Mouse (Mus musculus) CD4-positive, CD25-positive, alpha-beta regulatory T cell, adult 4 months (primary cell): ENCODE results near the gene Gm30302. TPM values are rescaled to one million over a fixed set of nuclear protein-coding genes. Genes with fewer than 3 reads are reported as not detected.
"Not testable (repeated sequence)": the region's sequence is repeated elsewhere in the genome, so short reads cannot be mapped to it uniquely, and the experiment has no call there.

Experiments
- ATAC-seq: one replicate; pipeline ENCODE4 v1.8.0; 2017
- polyA plus RNA-seq, 2 experiments: library from polyadenylated mRNA; unstranded; fragments of 100-300 nt; shearing (Covaris generic); gene quantifications; one replicate each; pipeline ENCODE4 v1.2.1; 2017

Gene Gm30302
- polyA plus RNA-seq, result not detected

DNA sequence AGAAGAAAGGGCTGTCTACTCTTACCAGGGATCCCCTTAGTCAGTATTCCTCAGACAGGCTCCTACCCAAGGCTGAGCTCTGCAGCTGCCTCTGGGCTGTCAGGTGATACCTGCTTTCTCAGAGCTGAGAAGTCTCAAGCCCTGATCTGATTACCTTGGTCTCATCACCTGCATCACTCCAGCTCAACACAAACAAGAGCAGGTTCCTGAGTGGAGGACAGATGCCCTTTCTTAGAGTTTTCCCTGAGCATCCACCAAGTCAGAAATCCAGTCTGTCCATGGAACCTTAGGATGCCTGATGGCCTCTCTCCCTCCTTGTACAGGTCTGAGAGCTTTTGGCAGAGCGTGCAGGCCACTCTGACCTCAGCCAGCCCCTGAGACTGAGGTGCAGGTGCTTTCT, at the start of gene Gm30302:
Gene Gm30302 (minus strand): TSS at position 101 of the 400 bp plus-strand sequence.
- ATAC-seq, result no peak

DNA sequence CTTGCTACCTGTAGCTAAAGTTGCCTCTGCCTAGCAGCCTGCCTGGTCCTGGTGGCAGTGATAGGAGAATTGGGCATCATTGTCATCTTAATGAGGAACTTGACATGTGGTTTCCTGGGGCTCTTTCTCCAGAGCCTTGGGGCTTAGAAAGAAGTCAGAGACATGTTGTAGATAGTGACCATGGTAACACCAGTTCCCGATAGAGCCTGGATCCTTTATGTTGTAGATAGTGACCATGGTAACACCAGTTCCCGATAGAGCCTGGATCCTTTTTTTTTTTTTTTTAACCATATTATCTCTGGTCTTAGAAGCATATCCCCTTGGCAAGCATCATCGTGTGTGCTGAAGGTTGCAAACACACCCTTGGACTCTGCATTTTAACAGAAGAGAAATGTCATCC, 48.0 kb upstream of the Gm30302 start:
- ATAC-seq, result no peak

DNA sequence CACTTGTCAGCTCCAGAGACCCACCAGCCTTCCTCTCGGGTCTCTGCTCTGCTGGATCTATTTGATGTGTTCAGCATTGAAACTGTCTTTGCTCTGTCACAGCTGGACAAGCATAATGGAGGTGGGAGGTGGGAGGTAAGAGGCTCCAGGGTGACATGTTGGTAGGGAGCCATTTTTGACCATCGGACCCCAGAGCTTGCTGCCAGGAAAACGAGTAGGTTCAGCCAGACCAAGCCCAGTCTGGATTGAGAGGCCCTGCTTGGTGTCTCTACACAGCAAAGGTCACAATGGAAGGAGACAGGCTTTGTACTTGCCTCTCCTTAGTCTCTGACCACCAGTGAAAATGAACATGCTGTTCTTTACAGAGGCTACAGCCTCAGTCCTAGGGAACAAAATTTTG, 47.3 kb upstream of the Gm30302 start:
- ATAC-seq, result no peak

DNA sequence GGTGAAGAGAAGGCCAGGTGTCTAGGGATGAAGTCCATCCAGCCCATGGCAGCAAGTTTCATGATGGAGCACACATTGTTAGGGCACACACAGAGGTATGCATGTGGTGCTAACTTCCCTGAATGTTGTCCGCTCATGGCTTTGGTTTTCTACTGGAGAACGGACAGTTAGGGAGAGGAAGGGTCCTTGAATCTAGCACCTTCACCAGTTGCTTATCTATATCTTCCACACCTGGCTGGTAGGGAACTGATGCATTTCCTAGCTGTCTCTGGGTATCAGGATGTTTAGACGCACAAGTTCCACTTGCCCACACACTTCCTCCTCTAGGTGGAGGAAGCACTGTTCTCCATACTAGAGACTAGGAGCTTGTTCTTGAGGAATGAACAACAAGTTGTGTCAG, 46.9 kb upstream of the Gm30302 start:
- no peak for ATAC-seq

DNA sequence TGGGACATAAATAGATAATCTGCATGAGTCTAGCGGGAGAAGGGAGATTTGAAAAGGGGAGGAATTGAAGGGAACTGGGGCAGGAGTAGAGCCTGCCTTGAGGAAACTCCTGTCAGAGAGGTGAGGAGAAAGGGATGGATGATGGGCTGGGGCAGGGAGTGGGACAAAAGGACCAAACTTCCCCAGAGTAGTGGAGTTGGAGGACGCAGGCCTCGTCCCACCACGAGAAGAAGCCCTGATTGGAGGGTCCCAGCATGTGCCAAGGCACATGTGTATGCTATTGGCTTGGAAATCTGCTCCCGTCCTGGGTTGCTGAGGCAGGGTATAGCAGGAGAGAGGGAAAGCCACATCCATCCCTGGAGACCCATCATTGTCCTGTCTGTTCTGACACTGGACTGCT, 45.3 kb upstream of the Gm30302 start:
- no peak for ATAC-seq

DNA sequence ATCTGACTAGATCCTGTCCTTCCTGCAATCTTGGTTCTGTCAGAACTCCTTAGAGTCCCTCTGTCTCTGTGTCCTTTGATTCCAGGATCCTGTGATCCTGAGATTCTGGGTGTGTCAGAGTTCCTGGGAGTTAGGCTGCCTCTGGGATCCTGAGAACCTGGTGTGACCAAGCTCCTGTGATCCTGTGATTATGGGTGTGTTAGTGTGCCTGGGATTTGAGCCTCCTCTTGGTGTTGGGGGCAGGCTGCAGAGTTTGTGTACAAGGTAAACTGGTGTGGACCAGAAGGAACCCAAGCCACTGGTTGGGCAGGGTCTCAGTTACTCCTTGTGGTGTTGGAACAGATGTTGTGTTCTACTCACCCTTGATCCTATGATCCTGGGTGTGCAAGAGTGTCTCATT, 42.4 kb upstream of the Gm30302 start:
- no peak for ATAC-seq

DNA sequence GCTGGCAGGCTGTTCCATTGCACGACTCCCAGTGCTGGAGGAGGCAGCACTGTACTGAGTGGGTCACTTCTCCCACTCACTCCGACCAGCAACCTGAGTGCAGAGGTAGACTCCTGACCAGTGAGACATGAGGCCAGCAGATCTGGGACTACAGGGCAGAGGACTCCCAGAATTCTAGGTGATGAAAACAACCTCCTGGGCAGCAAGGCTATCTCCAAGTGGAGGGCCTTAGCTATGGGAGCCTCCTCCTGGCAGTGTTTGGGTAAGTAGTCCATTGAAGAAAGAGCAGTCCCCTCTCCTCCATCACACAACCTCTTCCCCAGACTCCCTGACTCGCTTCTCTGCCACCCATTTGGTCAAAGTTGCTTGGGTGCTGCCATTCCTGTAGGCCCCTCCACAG, 31.6 kb upstream of the Gm30302 start:
- ATAC-seq, result no peak

DNA sequence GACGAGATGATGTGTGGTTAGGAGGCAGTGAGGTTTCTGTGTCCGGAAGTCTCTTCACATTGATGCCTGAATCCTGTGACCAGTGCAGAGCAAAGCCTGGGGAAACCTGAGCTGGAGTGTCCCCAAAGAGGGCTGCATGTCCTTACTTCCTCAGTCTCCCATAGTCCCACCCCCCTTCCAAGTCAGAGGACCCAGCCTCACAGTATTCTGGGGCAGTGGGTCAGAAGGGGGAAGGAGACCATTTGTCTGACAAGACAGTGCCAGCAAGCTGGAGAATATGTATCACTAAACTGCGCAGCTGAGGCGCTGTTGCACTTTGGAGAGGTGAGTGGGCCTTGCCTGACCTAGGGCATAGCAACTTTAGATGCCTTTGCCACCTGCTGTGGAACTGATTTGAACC, 26.5 kb upstream of the Gm30302 start:
- ATAC-seq, result no peak

DNA sequence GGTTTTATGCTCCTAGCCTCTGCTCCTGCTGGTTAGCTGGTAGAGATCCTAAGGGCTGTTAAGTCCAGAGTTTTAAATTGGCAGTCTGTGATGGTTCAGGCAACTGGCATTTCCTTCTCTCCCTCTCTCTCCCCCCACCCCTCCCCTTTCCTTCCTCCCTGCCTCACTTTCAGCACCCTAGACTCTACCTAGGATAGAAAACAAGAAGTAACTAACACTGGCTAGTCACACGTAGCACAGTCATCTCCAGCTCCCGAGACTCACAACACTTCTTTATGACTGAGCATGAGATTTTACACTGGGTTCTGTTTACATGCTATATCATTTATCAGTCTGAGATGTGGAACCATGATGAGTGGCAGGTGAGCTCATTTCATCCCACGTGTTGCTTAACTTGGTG, 16.2 kb upstream of the Gm30302 start:
- ATAC-seq, result no peak

DNA sequence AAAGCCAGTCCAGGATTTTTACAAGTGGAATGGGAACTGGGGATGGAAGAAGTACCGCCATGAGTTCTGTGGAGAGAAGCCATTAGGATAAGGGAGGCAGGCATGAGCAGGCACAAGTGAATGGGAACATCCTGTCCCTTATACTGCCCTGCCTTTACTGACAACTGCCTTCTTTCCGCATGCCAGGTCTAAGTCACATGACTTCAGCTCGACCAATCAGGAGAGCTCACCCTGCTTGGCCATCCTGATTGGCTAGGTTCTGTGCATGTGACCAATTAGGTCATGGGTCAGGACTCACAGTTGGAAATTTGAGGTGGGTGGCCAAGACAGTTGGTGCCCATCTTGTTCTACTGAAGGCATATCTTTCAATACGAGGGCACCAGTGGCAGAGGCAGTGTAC, 15.6 kb upstream of the Gm30302 start:
- ATAC-seq, result no peak

DNA sequence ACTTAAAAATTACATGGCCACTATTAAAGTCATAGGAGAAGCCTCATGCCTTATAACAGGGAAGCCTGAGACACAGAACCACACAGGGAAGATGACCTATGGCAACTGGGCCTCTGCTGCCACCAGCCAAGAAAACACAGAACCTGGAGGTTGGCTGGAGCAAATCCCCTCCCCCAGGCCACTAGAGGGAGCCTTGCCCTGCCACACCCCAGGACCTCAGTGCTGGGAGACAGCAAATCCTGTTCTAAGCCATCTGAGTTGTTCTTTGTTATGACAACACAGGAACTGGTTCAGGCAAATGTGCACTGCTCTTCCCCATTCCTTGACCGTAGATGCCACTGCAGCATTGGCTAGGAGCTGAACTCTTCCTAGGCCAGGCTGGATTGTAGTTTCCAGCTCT, 8.3 kb upstream of the Gm30302 start:
- no peak for ATAC-seq

DNA sequence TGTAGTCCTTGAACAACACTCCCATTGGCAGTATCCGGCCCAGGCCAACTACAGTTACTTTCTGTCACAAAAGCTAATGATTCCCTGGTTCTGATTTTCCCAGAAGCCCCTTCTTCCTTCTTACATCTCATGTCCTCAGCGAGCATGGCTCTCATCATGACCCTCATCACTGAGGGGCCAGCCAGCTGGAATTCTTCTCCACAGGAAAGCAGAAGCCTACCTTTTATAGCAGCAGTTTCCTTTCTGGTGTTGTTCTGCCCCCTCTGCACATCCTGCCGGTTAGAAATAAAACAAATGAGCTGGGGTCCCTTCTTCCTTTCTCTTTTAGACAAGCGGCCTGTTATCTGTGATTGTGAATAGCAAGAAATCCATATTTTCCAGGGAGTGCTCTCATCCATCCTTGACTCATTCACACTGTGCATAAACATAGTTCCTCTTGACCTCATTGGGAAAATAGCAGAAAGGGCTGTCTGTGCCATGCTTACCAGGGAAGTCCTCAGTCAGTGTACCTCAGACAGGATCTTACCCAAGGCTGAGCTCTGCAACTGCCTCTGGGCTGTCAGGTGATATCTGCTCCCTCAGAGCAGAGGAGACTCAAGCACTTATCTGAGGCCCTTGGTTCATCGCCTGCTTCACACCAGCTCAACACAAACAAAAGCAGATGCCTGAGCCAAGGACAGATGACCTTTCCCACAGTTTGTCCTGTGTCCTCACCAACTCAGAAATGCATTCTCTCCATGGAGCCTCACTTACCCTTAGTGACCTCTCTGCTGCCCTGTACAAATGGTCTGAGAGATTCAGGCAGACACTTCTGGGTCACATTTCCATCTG, 10.0 kb downstream of the Gm30302 start:
- ATAC-seq, result no peak

DNA sequence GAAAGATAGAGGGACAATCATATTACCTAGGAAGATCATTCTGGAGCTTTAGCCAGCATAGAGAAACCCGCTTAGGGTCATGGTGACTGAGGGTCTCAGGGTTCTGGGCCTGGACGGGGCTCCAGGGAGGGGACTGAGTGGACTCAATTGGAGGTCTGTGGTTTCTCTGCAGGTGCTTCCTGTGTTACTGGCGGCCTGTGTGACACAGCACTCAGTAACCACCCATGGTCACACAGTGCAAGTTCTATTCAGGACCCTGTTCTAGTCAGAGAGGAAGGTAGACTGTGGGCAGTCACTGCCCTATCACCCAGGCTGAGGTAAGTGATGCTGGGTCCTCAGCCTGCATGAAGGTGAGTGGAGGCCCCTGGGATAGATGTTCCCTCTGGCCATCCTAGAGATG, 14.9 kb downstream of the Gm30302 start:
- ATAC-seq, result no peak

DNA sequence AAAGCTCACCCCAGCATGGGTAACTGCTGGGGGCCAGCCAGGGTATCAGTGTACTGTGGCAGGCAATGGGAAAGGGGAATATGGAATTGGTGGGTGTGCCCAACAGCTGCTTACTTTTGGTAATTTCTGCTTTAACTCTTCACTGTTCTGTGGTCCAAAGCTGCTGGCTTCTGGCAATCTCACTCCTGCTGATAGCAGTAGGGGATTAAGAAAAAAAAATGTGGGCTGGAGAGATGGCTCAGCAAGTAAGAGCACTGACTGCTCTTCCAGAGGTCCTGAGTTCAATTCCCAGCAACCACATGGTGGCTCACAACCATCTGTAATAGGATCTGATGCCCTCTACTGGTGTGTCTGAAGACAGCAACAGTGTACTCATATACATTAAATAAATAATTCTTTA, 27.3 kb downstream of the Gm30302 start:
- ATAC-seq, result not testable (repeated sequence)

DNA sequence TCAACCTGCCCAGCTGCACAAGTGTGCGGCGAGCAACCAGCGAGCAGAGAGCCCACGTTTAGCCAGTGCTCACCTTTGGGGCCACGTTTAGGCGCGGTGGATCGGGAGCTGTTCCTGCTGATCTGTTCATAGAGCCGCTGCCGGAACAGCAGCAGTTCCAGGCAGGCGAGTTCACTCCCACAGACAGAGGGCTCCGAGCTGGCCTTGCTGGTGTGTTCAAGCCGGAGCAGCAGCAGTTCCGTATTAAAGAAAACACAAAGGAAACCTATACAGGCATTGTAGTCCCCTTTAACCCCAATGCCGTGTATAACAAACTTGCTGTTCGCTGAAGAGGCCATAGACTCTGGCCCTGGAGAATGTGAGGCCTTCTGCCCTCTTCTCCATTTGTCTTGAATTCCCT, 29.7 kb downstream of the Gm30302 start:
- ATAC-seq, result no peak

DNA sequence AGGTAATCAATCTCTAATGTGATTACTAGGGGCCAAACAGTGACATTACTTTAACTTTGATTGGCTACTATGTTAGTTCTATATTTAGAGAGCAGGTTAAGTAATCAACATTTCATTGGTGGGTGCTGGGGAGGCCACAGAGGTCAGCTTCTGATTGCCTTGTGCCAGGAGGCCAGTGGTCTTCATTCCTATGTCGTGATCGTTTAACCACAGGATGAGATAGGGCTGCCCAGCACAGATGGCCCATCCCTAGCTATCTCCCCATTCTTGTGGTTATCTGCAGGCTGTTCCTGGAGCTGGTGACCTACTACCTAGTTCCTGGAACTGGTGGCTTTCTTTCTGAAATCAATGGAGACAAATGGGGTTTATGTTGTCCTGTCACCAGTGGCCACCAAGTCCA, 30.8 kb downstream of the Gm30302 start:
- ATAC-seq, result no peak

DNA sequence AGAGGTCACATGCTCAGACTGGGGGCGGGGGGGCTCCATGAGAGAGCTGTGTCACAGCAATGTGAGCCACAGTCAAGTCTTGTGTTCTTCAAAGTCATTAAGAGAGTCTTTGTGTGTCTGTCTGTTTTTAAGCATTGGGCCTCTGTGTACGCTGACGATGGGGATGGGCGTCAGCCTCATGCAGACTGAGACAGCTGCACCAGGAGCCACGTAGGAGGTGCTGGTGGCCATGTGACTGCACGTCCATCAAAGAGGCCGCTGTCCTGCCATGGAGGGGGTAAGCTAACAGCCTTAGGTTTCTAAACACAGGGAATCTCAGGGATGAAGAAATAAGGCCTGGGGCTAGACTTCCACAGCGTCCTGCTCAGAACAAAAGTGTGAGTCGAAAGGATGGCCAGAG, 32.5 kb downstream of the Gm30302 start:
- ATAC-seq, result no peak

DNA sequence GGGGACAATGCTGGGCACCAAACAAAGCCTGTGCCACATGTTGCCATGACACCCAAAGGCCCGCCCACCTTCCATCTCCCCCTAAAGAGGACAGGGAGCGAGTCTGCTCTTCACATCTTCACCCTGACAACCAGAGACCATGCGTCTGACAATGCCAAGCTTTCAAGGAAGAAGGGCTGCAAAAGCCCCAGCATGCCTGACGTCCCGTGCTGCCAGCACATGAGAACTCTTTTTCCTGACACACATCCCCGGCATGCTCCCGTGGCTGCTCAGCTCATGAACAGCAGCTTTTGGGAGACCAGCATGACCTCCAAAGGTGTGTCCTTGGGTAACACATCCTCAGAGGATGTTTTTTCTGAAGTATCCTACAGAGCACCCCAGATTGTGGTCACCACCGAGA, 33.5 kb downstream of the Gm30302 start:
- no peak for ATAC-seq

DNA sequence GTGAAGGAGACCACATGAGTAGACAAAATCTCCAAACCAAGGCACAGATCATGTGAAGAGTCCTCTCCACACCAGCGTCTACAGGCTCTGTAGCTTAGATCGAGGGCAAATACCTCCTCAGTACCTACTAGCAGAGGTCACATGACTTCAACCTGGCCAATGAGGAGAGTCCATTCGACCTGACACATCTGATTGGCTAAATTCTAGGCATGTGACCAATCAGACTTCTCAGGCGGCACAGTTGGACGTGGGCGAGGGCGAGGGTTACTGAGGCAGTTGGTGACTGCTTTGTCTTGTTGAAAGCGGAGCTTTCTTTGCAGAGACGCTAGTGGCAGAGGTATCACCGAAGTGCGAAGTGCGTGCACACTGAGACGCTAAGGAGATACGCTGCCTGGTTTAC, 36.6 kb downstream of the Gm30302 start:
- no peak for ATAC-seq

DNA sequence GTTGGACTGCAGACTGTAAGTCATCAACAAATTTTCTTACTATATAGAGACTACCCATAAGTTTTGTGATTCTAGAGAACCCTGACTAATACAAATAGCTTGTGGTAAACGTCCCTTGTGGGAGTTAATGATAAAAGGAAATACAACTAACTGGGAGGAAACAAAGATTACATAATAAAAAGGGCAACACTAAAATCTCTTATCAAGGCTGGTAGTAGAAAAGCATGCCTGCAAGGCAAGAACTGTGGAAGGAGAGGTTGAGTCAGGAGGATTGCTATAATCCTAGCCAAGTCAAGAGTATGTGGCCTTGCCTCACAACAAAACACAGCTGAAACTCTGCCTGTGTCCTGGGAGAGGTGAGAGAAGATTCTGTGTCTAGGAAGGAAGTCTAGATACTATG, 38.1 kb downstream of the Gm30302 start:
- ATAC-seq, result no peak

DNA sequence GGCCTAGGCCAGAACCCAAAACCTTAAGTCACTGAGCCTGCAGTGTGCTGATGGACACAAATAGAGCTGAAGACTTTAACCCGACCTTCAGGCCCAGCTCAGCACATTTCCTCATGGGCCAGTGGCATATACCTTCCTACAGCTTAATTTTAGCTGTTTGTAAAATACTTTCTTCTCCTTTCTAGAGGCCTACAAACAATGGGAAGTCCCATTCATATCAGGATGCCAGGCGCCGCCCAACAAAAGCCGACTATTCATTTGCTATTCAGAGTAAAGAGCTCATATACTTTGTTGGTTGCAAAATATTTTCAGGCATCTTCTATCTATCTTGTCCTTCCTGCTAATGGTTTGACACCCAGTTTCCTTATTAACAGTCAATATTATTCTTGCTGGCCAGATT, 40.8 kb downstream of the Gm30302 start:
- no peak for ATAC-seq

DNA sequence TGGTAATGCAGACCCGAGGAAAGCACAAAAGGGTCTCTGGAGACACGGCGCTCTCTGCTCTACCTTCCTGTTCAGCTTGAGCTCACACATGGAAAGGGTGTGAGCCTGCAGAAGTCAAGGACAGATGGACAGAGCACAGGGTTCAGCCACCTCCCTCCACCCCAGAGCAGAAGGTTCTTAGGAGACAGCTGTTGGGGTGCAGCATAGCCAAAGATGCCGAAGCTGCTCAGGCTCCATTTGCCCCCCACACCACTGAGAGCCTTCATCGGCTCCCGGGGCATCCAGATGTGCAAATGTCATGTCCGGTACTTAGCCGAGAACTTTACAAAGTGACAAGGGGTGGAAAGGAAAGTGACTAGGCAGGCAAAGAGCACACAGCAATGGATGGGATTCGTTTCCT, 42.2 kb downstream of the Gm30302 start:
- ATAC-seq, result no peak

DNA sequence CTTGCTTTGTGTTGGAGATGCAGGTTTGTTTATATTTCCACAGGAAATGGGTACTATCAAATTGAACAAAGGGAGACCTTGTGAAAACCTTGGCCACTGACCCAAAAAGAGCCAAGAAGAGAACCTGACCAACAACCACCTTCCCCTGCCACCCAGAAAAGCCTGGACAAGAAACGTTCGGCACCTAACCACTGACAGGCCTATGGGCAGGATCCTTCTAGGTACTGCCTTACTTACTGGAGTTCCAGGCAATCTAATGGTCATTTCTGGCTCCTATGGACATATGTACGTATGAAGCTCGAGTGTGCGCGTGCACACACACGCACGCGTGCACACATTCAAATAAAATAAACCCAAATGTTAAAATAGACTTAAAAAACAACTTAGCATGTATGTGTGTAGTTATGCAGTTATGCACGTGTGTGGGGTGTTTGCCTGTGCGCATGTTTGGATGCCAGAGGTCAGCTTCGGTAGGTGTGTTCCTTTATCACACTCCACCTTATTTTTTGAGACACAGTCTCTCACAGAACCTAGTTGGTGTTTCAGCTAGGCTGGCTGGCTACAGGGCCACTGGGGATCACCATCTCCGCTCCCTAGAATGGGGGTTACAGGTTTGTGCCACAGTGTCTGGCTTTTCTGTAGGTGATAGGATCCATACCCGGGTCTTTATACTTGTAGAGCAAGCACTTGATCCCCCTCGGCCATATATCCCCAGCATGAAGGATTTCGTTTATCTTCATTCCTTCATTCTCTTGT, 57.3 kb downstream of the Gm30302 start:
- no peak for ATAC-seq

DNA sequence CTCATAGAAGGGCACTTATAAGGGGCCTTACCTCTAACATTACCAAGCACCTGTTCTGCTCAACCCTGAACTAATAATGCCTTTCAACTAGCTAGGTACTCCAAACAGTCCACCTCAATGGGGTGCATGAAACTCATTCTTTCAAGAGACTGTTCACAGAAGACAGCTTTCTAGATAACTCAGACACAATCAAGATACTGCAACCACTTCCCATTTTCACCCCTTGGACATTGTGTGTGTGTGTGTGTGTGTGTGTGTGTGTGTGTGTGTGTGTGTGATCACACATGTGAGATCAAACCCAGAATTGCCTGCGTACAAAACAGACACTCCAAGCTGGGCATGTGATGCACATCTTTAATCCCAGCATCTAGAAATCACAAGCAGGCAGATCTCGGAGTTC, 60.8 kb downstream of the Gm30302 start:
- ATAC-seq, result no peak
